Mouse (Mus musculus) heart, embryonic 15.5 days (tissue): ENCODE measurements at regions not wholly inside any gene's neighbourhood (a gene's known extent, or its start where the extent isn't known, plus 50 kb on each side); places are given as distances from the start of the nearest gene placed in this dataset.

ENCODE experiments used
- ATAC-seq: fragments of 200-750 bp; cut with Nextera tagmentation; replicated peaks from 2 replicates; pipeline ENCODE4 v1.8.0; 2017; ENCODE audit warnings: low read depth, moderate TSS enrichment; ENCODE audit not compliant: insufficient number of reproducible peaks, insufficient read depth, low FRiP score
- H3K27ac ChIP-seq: fragments of 300-500 bp; sonication (generic); 2 replicates; pipeline ENCODE4 v1.5.1; 2015; ENCODE audit warnings: mild to moderate bottlenecking, inconsistent platforms
- H3K27me3 ChIP-seq: fragments of 300-500 bp; sonication (generic); 2 replicates; pipeline ENCODE4 v1.6.1; 2015; ENCODE audit warnings: inconsistent platforms
- H3K36me3 ChIP-seq: fragments of 300-500 bp; sonication (generic); 2 replicates; pipeline ENCODE4 v1.6.1; 2015; ENCODE audit warnings: mild to moderate bottlenecking, inconsistent platforms
- H3K4me1 ChIP-seq: fragments of 300-500 bp; sonication (generic); replicated peaks from 2 replicates; pipeline ENCODE4 v1.6.1; 2015; ENCODE audit warnings: inconsistent platforms
- H3K4me2 ChIP-seq: fragments of 300-500 bp; sonication (generic); 2 replicates; pipeline ENCODE4 v1.6.1; 2015; ENCODE audit warnings: inconsistent platforms, mild to moderate bottlenecking, moderate library complexity
- H3K4me3 ChIP-seq: fragments of 300-500 bp; sonication (generic); 2 replicates; pipeline ENCODE4 v1.5.1; 2015; ENCODE audit warnings: mild to moderate bottlenecking, inconsistent platforms
- H3K9ac ChIP-seq: fragments of 300-500 bp; sonication (generic); 2 replicates; pipeline ENCODE4 v1.6.1; 2015; ENCODE audit warnings: mild to moderate bottlenecking, inconsistent platforms
- H3K9me3 ChIP-seq: fragments of 300-500 bp; sonication (generic); replicated peaks from 2 replicates; pipeline ENCODE4 v1.6.1; 2016; ENCODE audit warnings: inconsistent platforms
- WGBS: fragments of 180-500 bp; shearing (Covaris S2); methylation state at CpG from one replicate; pipeline ENCODE4 v1.1.7; 2015; ENCODE audit warnings: mixed read lengths; 5-methylcytosine and 5-hydroxymethylcytosine counted together

- ATAC-seq: no peak
- H3K9me3 ChIP-seq: no peaks in the 10 kb centered on the region
- no peak overlapping the region for H3K9ac ChIP-seq
- no peaks in the 10 kb centered on the region for H3K36me3 ChIP-seq
- WGBS: 81% methylated on average over 9 of the region's 9 CpGs
- H3K4me2 ChIP-seq: no peak overlapping the region
- no peaks in the 10 kb centered on the region for H3K4me1 ChIP-seq
- no peaks in the 10 kb centered on the region for H3K27me3 ChIP-seq
- no peak overlapping the region for H3K4me3 ChIP-seq
- H3K27ac ChIP-seq: no peak overlapping the region
Observed at GRCm38 (mm10) chr5:101596996-101597395, 67.8 kb downstream of the Nkx6-1 start.

- Histone ChIP-seq H3K4me3 (no peak overlapping the region), H3K36me3 (no peaks in the 10 kb centered on the region), H3K9ac (no peak overlapping the region), H3K4me1 (no peaks in the 10 kb centered on the region), H3K4me2 (no peak overlapping the region), H3K27ac (no peak overlapping the region), H3K9me3 (no peaks in the 10 kb centered on the region), H3K27me3 (no peaks in the 10 kb centered on the region)
- no peak for ATAC-seq
- WGBS: 79% methylated on average over 5 of the region's 5 CpGs
Observed at GRCm38 (mm10) chr5:101591236-101591635, 73.6 kb downstream of the Nkx6-1 start.

- WGBS: 60% methylated on average over 13 of the region's 13 CpGs
- no peak overlapping the region for H3K27ac ChIP-seq
- no peak for ATAC-seq
- no peak overlapping the region for H3K4me2 ChIP-seq
- no peak overlapping the region for H3K9ac ChIP-seq
- H3K36me3 ChIP-seq: no peaks in the 10 kb centered on the region
- H3K27me3 ChIP-seq: no peaks in the 10 kb centered on the region
- no peaks in the 10 kb centered on the region for H3K9me3 ChIP-seq
- no peak overlapping the region for H3K4me3 ChIP-seq
- no peaks in the 10 kb centered on the region for H3K4me1 ChIP-seq
Observed at GRCm38 (mm10) chr5:101590341-101591124, 74.3 kb downstream of the Nkx6-1 start.

GRCm38 (mm10) chr5:101572966-101573365 is 91.8 kb downstream of the Nkx6-1 start:
- ATAC-seq: no peak
- Histone ChIP-seq H3K9me3 (no peaks in the 10 kb centered on the region), H3K36me3 (no peaks in the 10 kb centered on the region), H3K4me1 (no peaks in the 10 kb centered on the region), H3K27me3 (0 out of 2 replicates have a peak, but pooled peaks cover 4% of the 10 kb centered on the region), H3K27ac (no peak overlapping the region), H3K9ac (no peak overlapping the region), H3K4me3 (no peak overlapping the region), H3K4me2 (no peak overlapping the region)
- 75% methylated on average over 15 of the region's 15 CpGs for WGBS

GRCm38 (mm10) chr5:101565770-101566169 is 99.0 kb downstream of the Nkx6-1 start:
- Histone ChIP-seq H3K36me3 (no peaks in the 10 kb centered on the region), H3K4me1 (no peaks in the 10 kb centered on the region), H3K27ac (no peak overlapping the region), H3K9me3 (no peaks in the 10 kb centered on the region), H3K4me3 (no peak overlapping the region), H3K27me3 (no peaks in the 10 kb centered on the region), H3K9ac (no peak overlapping the region), H3K4me2 (no peak overlapping the region)
- 51% methylated on average over 7 of the region's 7 CpGs for WGBS
- no peak for ATAC-seq

GRCm38 (mm10) chr5:101560366-101560765 is 104.4 kb downstream of the Nkx6-1 start:
- no peak for ATAC-seq
- H3K27me3 ChIP-seq: no peaks in the 10 kb centered on the region
- H3K4me2 ChIP-seq: no peak overlapping the region
- no peaks in the 10 kb centered on the region for H3K36me3 ChIP-seq
- H3K9me3 ChIP-seq: no peaks in the 10 kb centered on the region
- H3K9ac ChIP-seq: no peak overlapping the region
- no peak overlapping the region for H3K27ac ChIP-seq
- no peaks in the 10 kb centered on the region for H3K4me1 ChIP-seq
- H3K4me3 ChIP-seq: no peak overlapping the region

- H3K4me1 ChIP-seq: no peaks in the 10 kb centered on the region
- H3K27me3 ChIP-seq: no peaks in the 10 kb centered on the region
- H3K9ac ChIP-seq: no peak overlapping the region
- no peaks in the 10 kb centered on the region for H3K9me3 ChIP-seq
- no peaks in the 10 kb centered on the region for H3K36me3 ChIP-seq
- WGBS: 66% methylated on average over 13 of the region's 13 CpGs
- H3K4me3 ChIP-seq: no peak overlapping the region
- H3K27ac ChIP-seq: no peak overlapping the region
- no peak overlapping the region for H3K4me2 ChIP-seq
- no peak for ATAC-seq
Observed at GRCm38 (mm10) chr5:101558279-101558987, 106.4 kb downstream of the Nkx6-1 start.

- Histone ChIP-seq H3K4me2 (no peak overlapping the region), H3K4me3 (no peak overlapping the region), H3K9ac (no peak overlapping the region), H3K9me3 (no peaks in the 10 kb centered on the region), H3K27me3 (no peaks in the 10 kb centered on the region), H3K4me1 (no peaks in the 10 kb centered on the region), H3K27ac (no peak overlapping the region), H3K36me3 (no peaks in the 10 kb centered on the region)
- ATAC-seq: no peak
- 83% methylated on average over 3 of the region's 3 CpGs for WGBS
Observed at GRCm38 (mm10) chr5:101557156-101557555, 107.6 kb downstream of the Nkx6-1 start.

GRCm38 (mm10) chr5:101543326-101543725 is 121.5 kb downstream of the Nkx6-1 start:
- Histone ChIP-seq H3K27me3 (peaks cover 54% of the 10 kb centered on the region), H3K4me3 (no peak overlapping the region), H3K9ac (no peak overlapping the region), H3K27ac (no peak overlapping the region), H3K4me2 (no peak overlapping the region), H3K4me1 (0 out of 2 replicates have a peak, but pooled peaks cover 5% of the 10 kb centered on the region), H3K36me3 (no peaks in the 10 kb centered on the region), H3K9me3 (no peaks in the 10 kb centered on the region)
- WGBS: 30% methylated on average over 13 of the region's 13 CpGs
- ATAC-seq: no peak

GRCm38 (mm10) chr5:101539818-101540217 is 125.0 kb downstream of the Nkx6-1 start:
- Histone ChIP-seq H3K27ac (no peak overlapping the region), H3K4me3 (no peak overlapping the region), H3K9me3 (no peaks in the 10 kb centered on the region), H3K36me3 (no peaks in the 10 kb centered on the region), H3K9ac (no peak overlapping the region), H3K4me1 (0 out of 2 replicates have a peak, but pooled peaks cover 11% of the 10 kb centered on the region), H3K4me2 (no peak overlapping the region), H3K27me3 (peaks cover 57% of the 10 kb centered on the region)
- 44% methylated on average over 1 of the region's 1 CpGs for WGBS
- ATAC-seq: no peak

GRCm38 (mm10) chr5:101539254-101539549 is 125.6 kb downstream of the Nkx6-1 start:
- H3K27ac ChIP-seq: no peak overlapping the region
- 12% methylated on average over 10 of the region's 10 CpGs for WGBS
- no peaks in the 10 kb centered on the region for H3K36me3 ChIP-seq
- H3K9me3 ChIP-seq: no peaks in the 10 kb centered on the region
- H3K4me1 ChIP-seq: 0 out of 2 replicates have a peak, but pooled peaks cover 11% of the 10 kb centered on the region
- H3K4me3 ChIP-seq: peak overlapping the region; percentile 22
- H3K27me3 ChIP-seq: peaks cover 53% of the 10 kb centered on the region
- no peak overlapping the region for H3K9ac ChIP-seq
- peak overlapping the region; percentile 57 for H3K4me2 ChIP-seq
- no peak for ATAC-seq
